Mouse (Mus musculus) liver, embryonic 11.5 days (tissue): Measurements from ENCODE around the gene Nkx3-2. TPM values are rescaled to one million over a fixed set of nuclear protein-coding genes. Genes with fewer than 3 reads are reported as not detected.
A peak's percentile ranks its signal among the peaks of the same experiment; 100 is the strongest.

ENCODE experiments used
- ATAC-seq: fragments of 200-750 bp; cut with Nextera tagmentation; replicated peaks from 2 replicates; pipeline ENCODE4 v1.8.0; 2017; ENCODE audit warnings: moderate number of reproducible peaks, mild to moderate bottlenecking, moderate TSS enrichment, moderate library complexity; ENCODE audit not compliant: low FRiP score
- DNase-seq: peaks from one replicate; pipeline ENCODE4 v3.0.0-alpha.2; 2017; ENCODE audit warnings: low spot score
- H3K27ac ChIP-seq: fragments of 300-500 bp; sonication (generic); 2 replicates; pipeline ENCODE4 v1.5.1; 2014; ENCODE audit warnings: mild to moderate bottlenecking, low read depth, low read length, control low read depth
- H3K27me3 ChIP-seq: fragments of 300-500 bp; sonication (generic); replicated peaks from 2 replicates; pipeline ENCODE4 v1.6.1; 2014; ENCODE audit warnings: low read length, mixed read lengths; ENCODE audit not compliant: control insufficient read depth, insufficient read depth
- H3K36me3 ChIP-seq: fragments of 300-500 bp; sonication (generic); 2 replicates; pipeline ENCODE4 v1.6.1; 2014; ENCODE audit warnings: mild to moderate bottlenecking, low read length, moderate library complexity, mixed read lengths; ENCODE audit not compliant: control insufficient read depth, insufficient read depth
- H3K4me1 ChIP-seq: fragments of 300-500 bp; sonication (generic); replicated peaks from 2 replicates; pipeline ENCODE4 v1.6.1; 2014; ENCODE audit warnings: low read length, mixed read lengths; ENCODE audit not compliant: control insufficient read depth, insufficient read depth
- H3K4me2 ChIP-seq: fragments of 300-500 bp; sonication (generic); 2 replicates; pipeline ENCODE4 v1.6.1; 2014; ENCODE audit warnings: mild to moderate bottlenecking, control low read depth, moderate library complexity
- H3K4me3 ChIP-seq: fragments of 300-500 bp; sonication (generic); 2 replicates; pipeline ENCODE4 v1.5.1; 2014; ENCODE audit warnings: low read depth, low read length, control low read depth
- H3K9ac ChIP-seq: fragments of 300-500 bp; sonication (generic); 2 replicates; pipeline ENCODE4 v1.6.1; 2014; ENCODE audit warnings: low read depth, low read length, control low read depth
- H3K9me3 ChIP-seq: fragments of 300-500 bp; sonication (generic); 2 replicates; pipeline ENCODE4 v1.6.1; 2016; ENCODE audit warnings: low read length, inconsistent platforms, mixed read lengths; ENCODE audit not compliant: control insufficient read depth
- WGBS: fragments of 180-500 bp; shearing (Covaris S2); extraction: QIAGEN DNeasy Blood & Tissue Kit; methylation state at CpG from one replicate; pipeline ENCODE4 v1.1.7; 2014; 5-methylcytosine and 5-hydroxymethylcytosine counted together
- polyA plus RNA-seq: library from polyadenylated mRNA; unstranded; fragments of >200 nt; fragmentation: Nextera tagmentation; extraction: Ambion mirVana; gene quantifications from 2 replicates; pipeline ENCODE4 v1.2.1, GENCODE M21; 2014

Gene Nkx3-2
- polyA plus RNA-seq, 1 experiment from 2014 or later = 0.47 TPM

- ATAC-seq (no peak), DNase-seq (no peak)
- Histone ChIP-seq H3K9me3 (no peaks in the 10 kb centered on the region), H3K4me3 (no peak overlapping the region), H3K27ac (no peak overlapping the region), H3K27me3 (no peaks in the 10 kb centered on the region), H3K4me2 (no peak overlapping the region), H3K4me1 (no peaks in the 10 kb centered on the region), H3K9ac (no peak overlapping the region), H3K36me3 (peaks cover 27% of the 10 kb centered on the region)
Observed at GRCm38 (mm10) chr5:41794434-41794833, 30.1 kb upstream of the Nkx3-2 start.

- Histone ChIP-seq H3K4me3 (no peak overlapping the region), H3K36me3 (peaks cover 30% of the 10 kb centered on the region), H3K9me3 (no peaks in the 10 kb centered on the region), H3K4me1 (no peaks in the 10 kb centered on the region), H3K4me2 (no peak overlapping the region), H3K27me3 (no peaks in the 10 kb centered on the region), H3K9ac (no peak overlapping the region), H3K27ac (no peak overlapping the region)
- WGBS = 92% methylated on average over 2 of the region's 2 CpGs
- no peak for ATAC-seq
- DNase-seq = no peak
Observed at GRCm38 (mm10) chr5:41790517-41790916, 26.2 kb upstream of the Nkx3-2 start.

- WGBS = 82% methylated on average over 6 of the region's 6 CpGs
- Histone ChIP-seq H3K36me3 (peaks cover 27% of the 10 kb centered on the region), H3K4me3 (no peak overlapping the region), H3K27ac (no peak overlapping the region), H3K9ac (no peak overlapping the region), H3K4me2 (no peak overlapping the region), H3K4me1 (no peaks in the 10 kb centered on the region), H3K27me3 (no peaks in the 10 kb centered on the region), H3K9me3 (no peaks in the 10 kb centered on the region)
- no peak for DNase-seq
- no peak for ATAC-seq
Observed at GRCm38 (mm10) chr5:41788877-41789276, 24.6 kb upstream of the Nkx3-2 start.

GRCm38 (mm10) chr5:41781890-41782289, 17.6 kb upstream of the Nkx3-2 start:
- Histone ChIP-seq H3K27me3 (no peaks in the 10 kb centered on the region), H3K4me2 (no peak overlapping the region), H3K27ac (no peak overlapping the region), H3K9ac (no peak overlapping the region), H3K9me3 (no peaks in the 10 kb centered on the region), H3K4me3 (no peak overlapping the region), H3K4me1 (no peaks in the 10 kb centered on the region), H3K36me3 (peaks cover 12% of the 10 kb centered on the region; the same call in 1 of the 2 replicates)
- DNase-seq (no peak), ATAC-seq (no peak)
- 90% methylated on average over 5 of the region's 5 CpGs for WGBS

- no peak for DNase-seq
- 76% methylated on average over 3 of the region's 3 CpGs for WGBS
Observed at GRCm38 (mm10) chr5:41780026-41780425, 15.7 kb upstream of the Nkx3-2 start.

GRCm38 (mm10) chr5:41775728-41776127, 11.4 kb upstream of the Nkx3-2 start:
- H3K4me1 ChIP-seq = no peaks in the 10 kb centered on the region
- no peak overlapping the region for H3K27ac ChIP-seq
- no peak overlapping the region for H3K4me2 ChIP-seq
- no peak for ATAC-seq
- DNase-seq = no peak
- H3K4me3 ChIP-seq = no peak overlapping the region
- 43% methylated on average over 6 of the region's 6 CpGs for WGBS
- H3K27me3 ChIP-seq = no peaks in the 10 kb centered on the region
- no peak overlapping the region for H3K9ac ChIP-seq
- H3K36me3 ChIP-seq = no peaks in the 10 kb centered on the region
- no peaks in the 10 kb centered on the region for H3K9me3 ChIP-seq

More at GRCm38 (mm10) chr5:41780026-41780425, 15.7 kb upstream of the Nkx3-2 start:
- Histone ChIP-seq H3K4me3 (no peak overlapping the region), H3K27ac (no peak overlapping the region), H3K9ac (no peak overlapping the region), H3K4me2 (no peak overlapping the region), H3K36me3 (no peaks in the 10 kb centered on the region; the same call in 1 of the 2 replicates), H3K4me1 (no peaks in the 10 kb centered on the region), H3K27me3 (no peaks in the 10 kb centered on the region), H3K9me3 (no peaks in the 10 kb centered on the region)
- no peak for ATAC-seq

GRCm38 (mm10) chr5:41775273-41775672, 11.0 kb upstream of the Nkx3-2 start:
- Histone ChIP-seq H3K9me3 (no peaks in the 10 kb centered on the region), H3K27me3 (no peaks in the 10 kb centered on the region), H3K4me2 (no peak overlapping the region), H3K9ac (no peak overlapping the region), H3K36me3 (no peaks in the 10 kb centered on the region), H3K4me3 (no peak overlapping the region), H3K27ac (no peak overlapping the region), H3K4me1 (no peaks in the 10 kb centered on the region)
- ATAC-seq = no peak
- no peak for DNase-seq
- 78% methylated on average over 3 of the region's 3 CpGs for WGBS

- Histone ChIP-seq H3K36me3 (no peaks in the 10 kb centered on the region), H3K9me3 (no peaks in the 10 kb centered on the region), H3K4me1 (peaks cover 5% of the 10 kb centered on the region), H3K27ac (no peak overlapping the region), H3K4me3 (peak overlapping the region; percentile 40), H3K9ac (no peak overlapping the region), H3K4me2 (peak overlapping the region; percentile 64), H3K27me3 (peaks cover 47% of the 10 kb centered on the region)
- WGBS = 5% methylated on average over 21 of the region's 21 CpGs
- ATAC-seq (no peak; the same call in 1 of the 2 replicates), DNase-seq (peak; percentile 84)
Observed at GRCm38 (mm10) chr5:41768382-41769040, 4.2 kb upstream of the Nkx3-2 start.
